Mouse (Mus musculus) embryonic facial prominence, embryonic 15.5 days (tissue): ENCODE measurements around the gene Myocos. TPM values are rescaled to one million over a fixed set of nuclear protein-coding genes. Genes with fewer than 3 reads are reported as not detected.
A peak's percentile ranks its signal among the peaks of the same experiment; 100 is the strongest.

Experiments
- ATAC-seq: fragments of 200-750 bp; cut with Nextera tagmentation; 2 replicates; pipeline ENCODE4 v1.8.0; 2017; ENCODE audit warnings: low read depth, moderate TSS enrichment; ENCODE audit not compliant: insufficient number of reproducible peaks, low FRiP score, low TSS enrichment
- H3K27ac ChIP-seq: fragments of 300-500 bp; sonication (generic); replicated peaks from 2 replicates; pipeline ENCODE4 v1.5.1; 2015; ENCODE audit warnings: mild to moderate bottlenecking, inconsistent platforms
- H3K27me3 ChIP-seq: fragments of 300-500 bp; sonication (generic); 2 replicates; pipeline ENCODE4 v1.6.1; 2015; ENCODE audit warnings: inconsistent platforms
- H3K36me3 ChIP-seq: fragments of 300-500 bp; sonication (generic); 2 replicates; pipeline ENCODE4 v1.6.1; 2015; ENCODE audit warnings: mild to moderate bottlenecking, inconsistent platforms
- H3K4me1 ChIP-seq: fragments of 300-500 bp; sonication (generic); 2 replicates; pipeline ENCODE4 v1.6.1; 2015; ENCODE audit warnings: inconsistent platforms
- H3K4me2 ChIP-seq: fragments of 300-500 bp; sonication (generic); replicated peaks from 2 replicates; pipeline ENCODE4 v1.6.1; 2015; ENCODE audit warnings: mild to moderate bottlenecking, inconsistent platforms
- H3K4me3 ChIP-seq: fragments of 300-500 bp; sonication (generic); replicated peaks from 2 replicates; pipeline ENCODE4 v1.5.1; 2015; ENCODE audit warnings: mild to moderate bottlenecking, inconsistent platforms
- H3K9ac ChIP-seq: fragments of 300-500 bp; sonication (generic); 2 replicates; pipeline ENCODE4 v1.6.1; 2015; ENCODE audit warnings: inconsistent platforms
- H3K9me3 ChIP-seq: fragments of 300-500 bp; sonication (generic); replicated peaks from 2 replicates; pipeline ENCODE4 v1.6.1; 2016; ENCODE audit warnings: inconsistent platforms
- WGBS: fragments of 180-500 bp; shearing (Covaris S2); methylation state at CpG from one replicate; pipeline ENCODE4 v1.1.7; 2015; 5-methylcytosine and 5-hydroxymethylcytosine counted together
- microRNA-seq: library from miRNA; unstranded; fragments of <30 nt; microRNA quantifications from one replicate; pipeline ENCODE4, GENCODE M21; 2016; ENCODE audit warnings: borderline number of aligned reads
- polyA plus RNA-seq: library from polyadenylated mRNA; unstranded; fragments of >200 nt; fragmentation: Nextera tagmentation; extraction: Ambion mirVana; gene quantifications from 2 replicates; pipeline ENCODE4 v1.2.1, GENCODE M21; 2015

Gene Myocos
- polyA plus RNA-seq, 1 experiment from 2014 or later, result not detected

DNA sequence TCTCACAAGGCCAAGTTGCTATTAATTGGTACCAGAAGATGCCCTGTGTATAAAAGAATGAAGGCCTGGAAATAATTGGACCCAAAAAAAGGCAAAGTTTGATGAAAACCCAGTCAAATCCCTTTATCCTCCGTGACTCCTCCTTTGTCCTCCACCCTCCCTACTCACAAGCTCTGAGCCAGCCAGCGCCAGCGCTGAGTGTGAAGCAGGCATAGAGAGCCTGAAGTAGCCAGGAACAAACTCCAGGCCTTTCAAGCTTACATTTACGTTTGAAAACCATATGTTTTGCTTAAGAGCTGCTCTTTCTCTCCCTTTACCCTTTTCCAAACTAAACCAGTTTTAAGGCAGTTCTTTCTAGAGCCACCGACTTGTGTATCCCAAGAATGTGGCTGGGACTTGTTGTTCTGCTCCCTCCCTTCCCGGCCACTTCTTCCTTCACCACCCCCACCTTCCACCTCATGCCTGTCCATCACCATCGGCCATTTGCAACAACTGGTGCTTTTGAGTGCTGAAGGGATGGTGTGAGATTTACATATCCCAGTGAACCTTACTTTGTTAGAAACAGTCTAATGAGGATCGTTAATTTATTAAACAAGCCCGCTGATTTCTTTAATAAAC lies 48.3 kb downstream of the Myocos start:
- WGBS, result 32% methylated on average over 9 of the region's 9 CpGs
- H3K36me3 ChIP-seq, result no peaks in the 10 kb centered on the region
- no peak overlapping the region for H3K9ac ChIP-seq
- no peak overlapping the region for H3K4me2 ChIP-seq
- no peak for ATAC-seq
- no peaks in the 10 kb centered on the region for H3K27me3 ChIP-seq
- peak overlapping the region; percentile 28; the same call in 1 of the 2 replicates for H3K27ac ChIP-seq
- 0 out of 2 replicates have a peak, but pooled peaks cover 5% of the 10 kb centered on the region for H3K4me1 ChIP-seq
- no peak overlapping the region for H3K4me3 ChIP-seq
- H3K9me3 ChIP-seq, result no peaks in the 10 kb centered on the region

DNA sequence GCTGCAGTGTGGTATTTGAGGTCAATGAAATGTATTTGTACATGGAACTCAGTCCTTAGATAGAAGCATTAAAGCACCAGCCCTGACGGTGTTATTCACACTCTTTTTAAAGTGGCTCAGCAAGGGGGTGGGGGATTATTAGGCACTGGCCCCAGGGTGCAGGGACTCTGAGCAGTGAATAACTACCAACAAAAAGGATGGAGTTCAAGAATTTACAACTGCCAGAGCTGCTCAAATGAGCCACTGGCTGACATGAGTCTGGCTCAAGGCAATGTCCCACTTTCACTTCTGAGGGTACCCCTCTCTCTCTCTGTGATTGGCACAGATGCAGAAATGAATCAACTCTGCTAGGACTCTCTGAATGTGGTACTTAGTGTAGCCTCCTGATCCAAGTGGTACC lies 49.9 kb downstream of the Myocos start:
- no peak for ATAC-seq
- Histone ChIP-seq H3K27me3 (no peaks in the 10 kb centered on the region), H3K27ac (no peak overlapping the region), H3K4me2 (no peak overlapping the region), H3K4me1 (0 out of 2 replicates have a peak, but pooled peaks cover 5% of the 10 kb centered on the region), H3K4me3 (no peak overlapping the region), H3K9me3 (no peaks in the 10 kb centered on the region), H3K9ac (no peak overlapping the region), H3K36me3 (no peaks in the 10 kb centered on the region)
- WGBS, result 32% methylated on average over 1 of the region's 1 CpGs

DNA sequence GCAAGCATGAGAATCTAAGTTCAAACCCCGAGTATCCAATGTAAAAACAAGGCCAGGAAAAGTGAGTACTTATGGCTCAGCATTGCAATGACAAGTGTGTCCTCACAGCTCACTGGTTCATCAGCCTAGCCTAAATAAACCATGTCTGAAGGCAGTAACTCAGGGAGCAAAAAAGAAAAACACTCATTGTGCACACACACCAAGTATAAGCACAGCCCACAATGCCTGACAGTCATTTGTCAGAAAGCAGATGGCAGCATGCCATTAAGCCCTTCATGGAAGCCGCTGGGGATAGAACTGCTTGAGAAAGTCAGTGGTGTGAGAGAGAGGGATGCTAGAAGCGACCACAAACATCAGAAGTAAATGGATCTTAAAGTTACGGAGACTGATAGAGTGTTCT lies 56.7 kb downstream of the Myocos start:
- Histone ChIP-seq H3K27ac (no peak overlapping the region), H3K4me2 (no peak overlapping the region), H3K36me3 (peaks cover 33% of the 10 kb centered on the region), H3K9ac (no peak overlapping the region), H3K4me1 (no peaks in the 10 kb centered on the region), H3K27me3 (no peaks in the 10 kb centered on the region), H3K4me3 (no peak overlapping the region), H3K9me3 (no peaks in the 10 kb centered on the region)
- 80% methylated on average over 4 of the region's 4 CpGs for WGBS
- ATAC-seq, result no peak

DNA sequence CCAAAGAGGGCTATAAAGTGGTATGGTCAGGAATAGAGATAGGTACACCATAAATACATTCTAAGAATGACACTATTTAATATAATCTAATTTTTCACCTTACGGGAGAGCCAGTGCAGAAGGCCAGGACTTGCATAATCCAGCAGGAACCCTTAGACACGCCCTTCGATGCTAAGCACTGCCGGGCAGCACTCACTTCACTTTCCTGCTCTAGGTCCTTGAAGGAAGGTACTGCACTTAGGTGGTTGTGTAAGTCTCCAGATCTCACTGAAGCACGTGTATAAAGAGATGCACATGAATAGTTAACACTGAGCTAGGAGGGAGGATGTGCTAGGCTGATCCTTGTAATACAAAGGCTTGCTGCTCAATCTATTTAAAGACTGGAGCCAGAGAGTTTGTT lies 58.4 kb downstream of the Myocos start:
- H3K27me3 ChIP-seq, result no peaks in the 10 kb centered on the region
- no peak overlapping the region for H3K9ac ChIP-seq
- H3K9me3 ChIP-seq, result no peaks in the 10 kb centered on the region
- no peak overlapping the region for H3K27ac ChIP-seq
- peaks cover 41% of the 10 kb centered on the region for H3K36me3 ChIP-seq
- H3K4me3 ChIP-seq, result no peak overlapping the region
- no peak overlapping the region for H3K4me2 ChIP-seq
- H3K4me1 ChIP-seq, result no peaks in the 10 kb centered on the region
- 87% methylated on average over 5 of the region's 5 CpGs for WGBS
- no peak for ATAC-seq

DNA sequence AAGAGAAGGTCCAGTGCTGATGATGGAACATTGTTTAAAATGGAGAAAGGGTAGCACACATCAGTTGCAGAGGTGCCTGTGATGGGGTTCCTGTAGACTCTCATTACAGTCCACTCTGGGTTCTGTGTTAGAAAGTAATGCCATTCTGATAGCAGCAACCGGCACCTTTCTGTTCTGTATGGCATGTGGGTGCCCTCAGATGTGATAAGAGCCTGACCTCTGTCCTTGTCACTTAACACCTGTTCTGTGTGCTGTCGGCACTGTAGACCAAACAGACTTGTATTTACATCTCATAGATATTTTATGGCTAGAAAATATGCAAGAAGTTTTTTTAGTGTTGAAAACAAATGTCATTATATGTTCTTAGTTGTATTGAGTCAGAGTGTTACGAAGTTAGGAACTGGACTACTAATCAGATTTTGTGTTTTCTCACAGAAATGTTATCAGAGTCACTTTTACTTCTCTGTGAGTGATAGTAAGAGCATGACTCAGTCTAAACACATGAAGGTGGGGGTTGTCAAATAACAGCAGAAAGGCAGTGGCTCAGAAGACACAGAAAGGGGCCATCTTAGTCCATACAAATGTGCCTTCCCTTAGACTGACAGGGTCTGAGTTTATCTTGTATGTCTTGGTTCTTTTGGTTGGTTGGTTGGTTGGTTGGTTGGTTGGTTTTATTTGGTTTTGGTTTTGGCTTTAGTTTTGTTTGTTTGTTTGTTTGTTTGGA lies 60.5 kb downstream of the Myocos start:
- Histone ChIP-seq H3K36me3 (peaks cover 41% of the 10 kb centered on the region), H3K9me3 (no peaks in the 10 kb centered on the region), H3K4me3 (no peak overlapping the region), H3K9ac (no peak overlapping the region), H3K4me1 (no peaks in the 10 kb centered on the region), H3K4me2 (no peak overlapping the region), H3K27ac (no peak overlapping the region), H3K27me3 (no peaks in the 10 kb centered on the region)
- WGBS, result 83% methylated on average over 3 of the region's 3 CpGs
- no peak for ATAC-seq

Small RNA genes within 50 kb of the gene (microRNA-seq; reads per million reads assigned to microRNA genes)
- gene Gm27616, result not detected

Other genes with a start within 250 kb of the Myocos start
- 11.7 and 13.7 TPM in 2 replicates for gene Dnm3, start 180.2 kb downstream of the Myocos start, polyA plus RNA-seq
- 23.4 and 25.4 TPM in 2 replicates for gene Mettl13, start 109.7 kb downstream of the Myocos start, polyA plus RNA-seq
- gene Vamp4, start 87.7 kb downstream of the Myocos start, polyA plus RNA-seq, result 76.2 and 82.9 TPM in 2 replicates
- gene Myoc, start 19.1 kb downstream of the Myocos start, polyA plus RNA-seq, result 0.23 TPM in 1 of 2 replicates, not detected in the other
- gene Prrc2c, start 82.3 kb upstream of the Myocos start, polyA plus RNA-seq, result 151 and 156 TPM in 2 replicates
- 0.23 and 0.60 TPM in 2 replicates for gene Fmo4, start 155.8 kb upstream of the Myocos start, polyA plus RNA-seq
- gene Fmo1, start 208.4 kb upstream of the Myocos start, polyA plus RNA-seq, result 50.2 and 63.4 TPM in 2 replicates
- 5.5 and 7.2 TPM in 2 replicates for gene Fmo2, start 240.5 kb upstream of the Myocos start, polyA plus RNA-seq